Mouse (Mus musculus): ENCODE measurements around the gene Met.

DNA sequence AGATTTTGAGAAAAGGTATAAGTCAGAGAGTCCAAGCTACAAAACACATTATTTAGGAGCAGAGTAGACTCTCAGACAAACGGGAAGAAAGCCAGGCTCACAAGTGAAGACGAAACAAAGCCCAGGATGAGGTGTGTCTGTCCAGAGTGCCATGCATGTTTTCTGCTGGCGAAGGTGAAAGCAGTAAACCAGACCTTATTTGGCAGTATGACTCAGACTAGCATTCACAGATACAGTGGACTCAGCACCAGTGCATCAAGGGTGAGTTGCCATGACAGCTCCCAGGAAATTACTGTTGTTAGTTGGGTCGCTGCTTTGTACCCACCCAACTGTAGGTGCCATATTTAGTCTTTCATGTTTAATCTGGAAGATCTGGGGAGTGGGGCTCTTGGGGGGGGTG is 149.1 kb downstream of the Met start:
- no peak for TF ChIP-seq CTCF (IDR thresholded peaks at IDR 0.05; ENCODE audit: extremely low read depth, insufficient read length, insufficient replicate concordance, low read depth, low read length)
- TF ChIP-seq POLR2A (IDR thresholded peaks at IDR 0.05; ENCODE audit: low read depth, low read length) = no peak
